Mouse (Mus musculus): ENCODE results near the gene Smpdl3b. TPM values are rescaled to one million over a fixed set of nuclear protein-coding genes. Genes with fewer than 3 reads are reported as not detected.
"Not testable (repeated sequence)": the region's sequence is repeated elsewhere in the genome, so short reads cannot be mapped to it uniquely, and the experiment has no call there.

Smpdl3b gene
- 1 to 10 TPM; 2.3 to 2.6 TPM for total RNA-seq (2021)
- long read RNA-seq, experiment 1, partial matches to known transcripts, result 0 of 6 reads
- long read RNA-seq, experiment 1, other reads (novel, unspliced or antisense), result 2 of 6 reads
- long read RNA-seq, experiment 2, partial matches to known transcripts, result 1 of 4 reads
- long read RNA-seq, experiment 2, other reads (novel, unspliced or antisense), result 0 of 4 reads

- peak; percentile 51 to 74 for DNase-seq (ENCODE audit: low spot score in 2 of 2)
Measured at GRCm38 (mm10) chr4:132756974-132757373, at the start of gene Smpdl3b. Smpdl3b (minus strand) TSS chr4:132757252.

- DNase-seq (ENCODE audit: low spot score in 2 of 2), result no peak
Measured at GRCm38 (mm10) chr4:132806620-132807191, 49.7 kb upstream of the Smpdl3b start.

- DNase-seq (ENCODE audit: low spot score in 2 of 2), result no peak
Measured at GRCm38 (mm10) chr4:132805599-132806197, 48.6 kb upstream of the Smpdl3b start.

- DNase-seq (ENCODE audit: low spot score in 2 of 2), result no peak
Measured at GRCm38 (mm10) chr4:132805146-132805545, 48.1 kb upstream of the Smpdl3b start.

GRCm38 (mm10) chr4:132804331-132804730 lies 47.3 kb upstream of the Smpdl3b start:
- DNase-seq (ENCODE audit: low spot score in 2 of 2), result no peak

GRCm38 (mm10) chr4:132803876-132804275 lies 46.8 kb upstream of the Smpdl3b start:
- no peak for DNase-seq (ENCODE audit: low spot score in 2 of 2)

- DNase-seq (ENCODE audit: low spot score in 2 of 2), result no peak
Measured at GRCm38 (mm10) chr4:132803212-132803611, 46.2 kb upstream of the Smpdl3b start.

GRCm38 (mm10) chr4:132802171-132802637 lies 45.2 kb upstream of the Smpdl3b start:
- DNase-seq (ENCODE audit: low spot score in 2 of 2), result no peak

- DNase-seq (ENCODE audit: low spot score in 2 of 2), result no peak
Measured at GRCm38 (mm10) chr4:132801176-132802077, 44.4 kb upstream of the Smpdl3b start.

- DNase-seq (ENCODE audit: low spot score in 2 of 2), result no peak
Measured at GRCm38 (mm10) chr4:132799845-132800244, 42.8 kb upstream of the Smpdl3b start.

- not testable (repeated sequence) for DNase-seq (ENCODE audit: low spot score in 2 of 2)
Measured at GRCm38 (mm10) chr4:132798666-132799065, 41.6 kb upstream of the Smpdl3b start.

- no peak for DNase-seq (ENCODE audit: low spot score in 2 of 2)
Measured at GRCm38 (mm10) chr4:132798028-132798427, 41.0 kb upstream of the Smpdl3b start.

GRCm38 (mm10) chr4:132797461-132797860 lies 40.4 kb upstream of the Smpdl3b start:
- no peak for DNase-seq (ENCODE audit: low spot score in 2 of 2)

- peak; percentile 36 to 79 for DNase-seq (ENCODE audit: low spot score in 2 of 2)
Measured at GRCm38 (mm10) chr4:132796196-132796886, 39.3 kb upstream of the Smpdl3b start, which contains the start of gene Themis2. Themis2 (minus strand) TSS chr4:132796387.

GRCm38 (mm10) chr4:132795171-132795570 lies 38.1 kb upstream of the Smpdl3b start:
- DNase-seq (ENCODE audit: low spot score in 2 of 2), result no peak

GRCm38 (mm10) chr4:132794760-132795159 lies 37.7 kb upstream of the Smpdl3b start:
- DNase-seq (ENCODE audit: low spot score in 2 of 2), result no peak

- no peak for DNase-seq (ENCODE audit: low spot score in 2 of 2)
Measured at GRCm38 (mm10) chr4:132794028-132794427, 37.0 kb upstream of the Smpdl3b start.

- not testable (repeated sequence) for DNase-seq (ENCODE audit: low spot score in 2 of 2)
Measured at GRCm38 (mm10) chr4:132793322-132794004, 36.4 kb upstream of the Smpdl3b start.

GRCm38 (mm10) chr4:132789731-132790130 lies 32.7 kb upstream of the Smpdl3b start:
- DNase-seq (ENCODE audit: low spot score in 2 of 2), result no peak

- DNase-seq (ENCODE audit: low spot score in 2 of 2), result no peak
Measured at GRCm38 (mm10) chr4:132785228-132785627, 28.2 kb upstream of the Smpdl3b start.
